Mouse (Mus musculus) neural tube, embryonic 15.5 days (tissue): ENCODE data around the gene 9030612E09Rik. TPM values are rescaled to one million over a fixed set of nuclear protein-coding genes. Genes with fewer than 3 reads are reported as not detected.

Source experiments
- ATAC-seq: fragments of 200-750 bp; cut with Nextera tagmentation; 2 replicates; pipeline ENCODE4 v1.8.0; 2017; ENCODE audit warnings: mild to moderate bottlenecking, moderate TSS enrichment, moderate library complexity; ENCODE audit not compliant: low FRiP score
- H3K27ac ChIP-seq: fragments of 300-500 bp; sonication (generic); replicated peaks from 2 replicates; pipeline ENCODE4 v1.5.1; 2015; ENCODE audit warnings: mild to moderate bottlenecking, inconsistent platforms
- H3K27me3 ChIP-seq: fragments of 300-500 bp; sonication (generic); replicated peaks from 2 replicates; pipeline ENCODE4 v1.6.1; 2015; ENCODE audit warnings: inconsistent platforms
- H3K36me3 ChIP-seq: fragments of 300-500 bp; sonication (generic); 2 replicates; pipeline ENCODE4 v1.6.1; 2015; ENCODE audit warnings: inconsistent platforms
- H3K4me1 ChIP-seq: fragments of 300-500 bp; sonication (generic); 2 replicates; pipeline ENCODE4 v1.6.1; 2015; ENCODE audit warnings: inconsistent platforms
- H3K4me2 ChIP-seq: fragments of 300-500 bp; sonication (generic); 2 replicates; pipeline ENCODE4 v1.6.1; 2015; ENCODE audit warnings: inconsistent platforms, mild to moderate bottlenecking, moderate library complexity
- H3K4me3 ChIP-seq: fragments of 300-500 bp; sonication (generic); replicated peaks from 2 replicates; pipeline ENCODE4 v1.5.1; 2015; ENCODE audit warnings: mild to moderate bottlenecking, inconsistent platforms
- H3K9ac ChIP-seq: fragments of 300-500 bp; sonication (generic); replicated peaks from 2 replicates; pipeline ENCODE4 v1.6.1; 2015; ENCODE audit warnings: mild to moderate bottlenecking, inconsistent platforms
- H3K9me3 ChIP-seq: fragments of 300-500 bp; sonication (generic); replicated peaks from 2 replicates; pipeline ENCODE4 v1.6.1; 2016; ENCODE audit warnings: inconsistent platforms
- WGBS: fragments of 180-500 bp; shearing (Covaris S2); methylation state at CpG from one replicate; pipeline ENCODE4 v1.1.7; 2015; ENCODE audit warnings: mixed read lengths; 5-methylcytosine and 5-hydroxymethylcytosine counted together
- polyA plus RNA-seq: library from polyadenylated mRNA; unstranded; fragments of >200 nt; fragmentation: Nextera tagmentation; extraction: Ambion mirVana; gene quantifications from 2 replicates; pipeline ENCODE4 v1.2.1, GENCODE M21; 2015

9030612E09Rik gene
- polyA plus RNA-seq, 1 experiment from 2014 or later: 1.5 TPM

DNA sequence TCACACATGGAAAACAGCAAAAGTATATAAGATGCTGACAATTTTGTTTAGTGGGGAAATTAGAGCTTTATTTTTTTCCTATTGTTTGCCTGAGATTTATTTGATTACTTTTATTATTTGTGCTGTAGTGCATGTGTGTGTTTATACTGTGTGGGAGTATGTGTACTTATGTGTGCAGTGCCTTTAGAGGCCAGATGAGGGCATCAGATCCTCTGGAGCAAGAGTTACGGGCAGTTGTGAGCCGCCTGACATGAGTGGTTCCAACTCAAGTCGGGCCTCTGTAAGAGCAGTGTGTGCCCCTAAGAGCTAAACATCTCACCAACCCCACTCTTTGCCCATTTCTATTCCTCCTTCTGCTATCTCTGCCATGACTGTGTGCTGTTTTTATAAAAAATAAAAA, 7.7 kb upstream of the 9030612E09Rik start:
- Histone ChIP-seq H3K4me3 (no peak overlapping the region), H3K36me3 (no peaks in the 10 kb centered on the region), H3K9me3 (no peaks in the 10 kb centered on the region), H3K9ac (no peak overlapping the region), H3K4me2 (no peak overlapping the region), H3K27ac (no peak overlapping the region), H3K4me1 (peaks cover 45% of the 10 kb centered on the region), H3K27me3 (no peaks in the 10 kb centered on the region)
- WGBS: 96% methylated on average over 3 of the region's 3 CpGs
- ATAC-seq: no peak

DNA sequence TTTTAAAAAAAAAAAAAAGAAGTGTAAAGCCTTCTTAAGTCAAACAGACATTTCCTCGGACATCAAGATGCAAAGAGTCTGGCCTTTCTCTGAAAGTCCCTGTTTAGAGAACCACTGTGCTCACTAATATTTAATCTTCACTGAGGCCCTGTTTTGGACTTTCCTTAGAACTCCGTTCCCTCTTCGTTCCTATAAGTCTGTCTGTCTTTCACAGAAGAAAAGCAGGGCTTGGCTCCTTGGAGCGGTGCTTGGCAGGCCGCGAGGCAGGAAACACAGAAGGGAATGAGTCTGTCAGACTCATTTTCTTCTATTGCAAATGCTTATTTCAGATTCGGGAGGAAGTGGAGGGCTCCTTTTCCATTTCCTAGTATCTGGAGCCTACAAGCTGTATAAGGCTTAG, 5.7 kb upstream of the 9030612E09Rik start:
- no peak overlapping the region for H3K4me3 ChIP-seq
- WGBS: 79% methylated on average over 7 of the region's 7 CpGs
- no peaks in the 10 kb centered on the region for H3K27me3 ChIP-seq
- no peak overlapping the region for H3K9ac ChIP-seq
- no peaks in the 10 kb centered on the region for H3K36me3 ChIP-seq
- no peak overlapping the region for H3K27ac ChIP-seq
- no peak for ATAC-seq
- no peaks in the 10 kb centered on the region for H3K9me3 ChIP-seq
- H3K4me2 ChIP-seq: no peak overlapping the region
- peaks cover 50% of the 10 kb centered on the region for H3K4me1 ChIP-seq

DNA sequence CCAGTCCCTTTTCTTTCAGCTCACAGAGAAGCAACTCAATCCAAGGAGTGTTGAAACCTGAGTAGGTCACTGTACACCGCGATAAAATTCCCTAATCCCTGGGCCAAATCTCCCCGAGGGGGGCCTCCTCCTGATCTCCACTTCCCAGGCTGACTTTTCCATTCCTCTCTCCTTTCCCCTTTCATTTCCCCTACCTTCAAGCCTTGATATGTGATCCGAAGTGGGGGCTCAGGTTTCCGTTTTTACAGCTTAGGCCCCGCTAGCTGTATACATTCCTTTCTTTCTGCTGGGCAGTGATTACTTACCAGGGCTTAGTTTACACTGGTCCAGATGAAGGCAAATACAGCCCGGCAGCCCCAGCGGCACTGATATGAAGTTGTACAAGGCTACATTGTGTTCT, 3.4 kb upstream of the 9030612E09Rik start:
- H3K9ac ChIP-seq: peak overlapping the region; percentile 29
- H3K4me1 ChIP-seq: peaks cover 62% of the 10 kb centered on the region
- no peaks in the 10 kb centered on the region for H3K36me3 ChIP-seq
- no peaks in the 10 kb centered on the region for H3K27me3 ChIP-seq
- 0 out of 2 replicates have a peak overlapping the region, but pooled peaks have one; percentile 30 for H3K27ac ChIP-seq
- 8% methylated on average over 8 of the region's 8 CpGs for WGBS
- H3K9me3 ChIP-seq: no peaks in the 10 kb centered on the region
- H3K4me2 ChIP-seq: peak overlapping the region; percentile 89
- peak overlapping the region; percentile 34 for H3K4me3 ChIP-seq
- no peak for ATAC-seq

DNA sequence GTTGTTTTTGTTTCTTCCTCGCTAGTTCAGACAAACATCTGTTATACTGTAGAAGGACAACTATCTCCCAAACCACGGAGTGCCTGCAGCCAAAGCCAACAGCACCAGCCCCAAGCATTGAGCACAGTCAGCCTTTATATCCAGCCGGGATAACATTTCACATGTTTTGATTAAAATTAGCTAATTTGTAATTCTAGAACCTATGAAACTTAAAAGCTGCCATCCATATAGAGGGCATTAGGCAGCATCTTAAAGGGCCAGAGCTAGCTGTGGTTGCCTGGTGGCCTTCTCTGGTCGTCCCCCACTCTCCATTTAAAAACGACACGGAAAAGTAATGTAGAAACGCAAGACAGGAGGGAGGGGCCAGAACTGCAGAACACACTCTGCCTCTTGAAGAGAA, 2.4 kb upstream of the 9030612E09Rik start:
- H3K36me3 ChIP-seq: no peaks in the 10 kb centered on the region
- ATAC-seq: no peak
- peak overlapping the region; percentile 90 for H3K4me3 ChIP-seq
- WGBS: 4% methylated on average over 7 of the region's 7 CpGs
- H3K4me1 ChIP-seq: peaks cover 62% of the 10 kb centered on the region
- peak overlapping the region; percentile 89 for H3K4me2 ChIP-seq
- H3K27me3 ChIP-seq: no peaks in the 10 kb centered on the region
- H3K9ac ChIP-seq: peak overlapping the region; percentile 98
- no peaks in the 10 kb centered on the region for H3K9me3 ChIP-seq
- no peak overlapping the region for H3K27ac ChIP-seq

DNA sequence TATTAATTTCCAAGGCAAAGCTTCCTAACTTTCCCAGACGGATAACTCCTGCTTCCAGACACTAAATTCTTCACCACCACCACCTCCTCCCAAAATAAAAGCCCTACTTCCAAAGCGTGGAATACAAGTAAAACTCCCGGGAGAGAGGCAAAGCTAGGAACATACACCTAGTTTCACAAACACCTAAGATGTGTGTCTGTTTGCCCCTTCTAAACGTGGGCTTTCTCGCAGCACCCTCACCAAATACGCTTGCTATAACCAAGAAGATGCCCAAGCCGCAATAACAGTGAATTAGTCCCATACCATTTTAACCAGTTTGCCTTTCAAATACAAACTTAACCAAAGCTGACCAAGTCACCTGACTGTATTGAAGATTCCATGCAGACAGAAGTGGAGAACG, 1.9 kb upstream of the 9030612E09Rik start:
- H3K9ac ChIP-seq: peak overlapping the region; percentile 98
- H3K4me3 ChIP-seq: peak overlapping the region; percentile 90
- WGBS: under 1% methylated on average over 8 of the region's 8 CpGs
- H3K4me2 ChIP-seq: peak overlapping the region; percentile 89
- no peak for ATAC-seq
- H3K27ac ChIP-seq: peak overlapping the region; percentile 98; the same call in 1 of the 2 replicates
- no peaks in the 10 kb centered on the region for H3K27me3 ChIP-seq
- no peaks in the 10 kb centered on the region for H3K9me3 ChIP-seq
- peaks cover 60% of the 10 kb centered on the region for H3K4me1 ChIP-seq
- H3K36me3 ChIP-seq: no peaks in the 10 kb centered on the region

DNA sequence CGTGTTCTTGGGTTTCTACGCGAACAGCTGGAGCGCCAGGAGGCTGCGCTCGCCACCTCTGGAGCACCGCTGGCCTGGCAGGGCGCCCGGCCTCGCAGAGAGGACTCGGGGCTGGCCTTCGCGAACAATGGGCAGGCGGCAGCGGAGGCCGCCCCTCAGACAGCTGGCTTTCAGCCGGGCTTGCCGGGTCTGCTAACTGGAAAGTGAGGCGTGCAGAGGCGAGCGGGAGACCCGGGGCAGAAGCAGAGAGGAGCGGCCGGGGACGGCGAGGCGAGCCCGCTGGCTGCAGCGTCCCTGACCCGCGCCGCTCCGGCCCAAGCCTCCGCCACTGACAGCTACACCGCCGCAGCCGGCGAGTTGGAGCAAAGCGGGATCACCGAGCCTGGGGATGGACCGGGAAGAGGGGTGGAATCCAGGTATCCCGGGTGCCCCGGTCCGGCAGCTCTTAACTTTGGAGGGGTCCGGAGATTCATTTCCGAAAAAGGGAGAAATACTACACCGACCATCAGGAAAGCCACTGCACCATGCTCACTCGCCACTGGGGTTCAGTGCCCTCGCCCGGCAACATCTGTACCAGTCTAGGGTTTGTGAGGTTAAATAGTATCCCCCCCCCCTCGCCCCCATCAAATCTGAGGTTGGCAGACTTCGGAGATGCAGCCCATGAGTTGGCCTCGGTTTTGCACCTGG, 1.2 kb upstream of the 9030612E09Rik start:
- peak overlapping the region; percentile 89 for H3K4me2 ChIP-seq
- WGBS: under 1% methylated on average over 53 of the region's 53 CpGs
- peak overlapping the region; percentile 98 for H3K9ac ChIP-seq
- peak overlapping the region; percentile 98 for H3K27ac ChIP-seq
- H3K9me3 ChIP-seq: no peaks in the 10 kb centered on the region
- no peaks in the 10 kb centered on the region for H3K36me3 ChIP-seq
- H3K27me3 ChIP-seq: no peaks in the 10 kb centered on the region
- H3K4me1 ChIP-seq: peaks cover 53% of the 10 kb centered on the region
- peak; percentile 29 for ATAC-seq
- peak overlapping the region; percentile 90 for H3K4me3 ChIP-seq

DNA sequence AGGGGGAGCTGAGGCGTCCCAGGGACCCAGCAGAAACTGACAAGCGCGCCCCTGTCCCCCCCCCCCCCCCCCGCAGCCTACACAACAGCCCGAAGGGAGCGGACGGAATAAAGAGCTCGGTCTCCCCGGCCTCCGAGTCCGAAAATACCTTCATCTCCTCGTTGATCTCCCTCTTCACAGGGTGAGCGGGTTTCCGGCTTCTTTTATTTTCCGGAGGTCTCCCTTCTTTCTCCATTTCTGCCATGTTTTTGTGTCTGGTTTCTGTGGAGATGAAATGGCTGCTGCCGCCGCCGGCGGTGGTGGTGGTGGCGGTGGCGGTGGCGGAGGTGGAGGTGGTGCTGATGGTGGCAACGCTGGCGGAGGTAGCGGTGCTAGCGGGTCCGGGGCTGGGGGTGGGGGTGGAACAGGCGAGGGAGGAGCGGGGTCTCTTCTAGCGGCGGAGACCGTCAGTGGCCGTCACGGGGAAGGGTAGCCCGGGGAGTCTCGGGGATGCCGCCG, 627 bp upstream of the 9030612E09Rik start:
- H3K4me3 ChIP-seq: peak overlapping the region; percentile 90
- no peaks in the 10 kb centered on the region for H3K9me3 ChIP-seq
- WGBS: under 1% methylated on average over 34 of the region's 38 CpGs
- H3K36me3 ChIP-seq: no peaks in the 10 kb centered on the region
- peak overlapping the region; percentile 98 for H3K27ac ChIP-seq
- H3K4me1 ChIP-seq: peaks cover 50% of the 10 kb centered on the region
- ATAC-seq: peak; percentile 66
- H3K4me2 ChIP-seq: peak overlapping the region; percentile 89
- peak overlapping the region; percentile 98 for H3K9ac ChIP-seq
- H3K27me3 ChIP-seq: no peaks in the 10 kb centered on the region

DNA sequence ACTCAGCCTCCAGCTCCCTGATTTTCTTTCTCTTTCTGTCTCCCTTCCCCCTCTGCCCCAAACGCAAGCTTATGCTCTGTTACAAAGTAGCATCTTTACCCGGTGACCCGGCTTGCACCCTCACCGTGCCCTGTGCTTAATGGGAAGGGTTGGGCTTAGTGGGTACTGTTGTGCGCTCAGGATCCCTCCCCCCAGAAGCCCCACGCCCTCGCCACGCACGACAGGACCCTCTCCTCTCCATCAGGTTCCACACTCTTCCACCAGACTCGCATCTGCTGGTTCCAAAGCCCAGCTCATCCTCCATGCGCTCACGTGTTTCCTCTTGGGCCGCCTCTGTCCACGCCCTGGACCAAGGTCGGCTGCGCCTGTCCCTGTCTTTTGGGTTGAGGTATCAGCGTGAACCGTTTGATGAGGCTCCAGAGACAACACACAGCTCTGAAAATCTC, 675 bp downstream of the 9030612E09Rik start:
- H3K27ac ChIP-seq: peak overlapping the region; percentile 98
- peak overlapping the region; percentile 89 for H3K4me2 ChIP-seq
- H3K36me3 ChIP-seq: no peaks in the 10 kb centered on the region
- H3K27me3 ChIP-seq: no peaks in the 10 kb centered on the region
- H3K4me1 ChIP-seq: peaks cover 40% of the 10 kb centered on the region
- no peaks in the 10 kb centered on the region for H3K9me3 ChIP-seq
- ATAC-seq: peak; percentile 39
- peak overlapping the region; percentile 90 for H3K4me3 ChIP-seq
- peak overlapping the region; percentile 98 for H3K9ac ChIP-seq
- WGBS: under 1% methylated on average over 18 of the region's 18 CpGs

DNA sequence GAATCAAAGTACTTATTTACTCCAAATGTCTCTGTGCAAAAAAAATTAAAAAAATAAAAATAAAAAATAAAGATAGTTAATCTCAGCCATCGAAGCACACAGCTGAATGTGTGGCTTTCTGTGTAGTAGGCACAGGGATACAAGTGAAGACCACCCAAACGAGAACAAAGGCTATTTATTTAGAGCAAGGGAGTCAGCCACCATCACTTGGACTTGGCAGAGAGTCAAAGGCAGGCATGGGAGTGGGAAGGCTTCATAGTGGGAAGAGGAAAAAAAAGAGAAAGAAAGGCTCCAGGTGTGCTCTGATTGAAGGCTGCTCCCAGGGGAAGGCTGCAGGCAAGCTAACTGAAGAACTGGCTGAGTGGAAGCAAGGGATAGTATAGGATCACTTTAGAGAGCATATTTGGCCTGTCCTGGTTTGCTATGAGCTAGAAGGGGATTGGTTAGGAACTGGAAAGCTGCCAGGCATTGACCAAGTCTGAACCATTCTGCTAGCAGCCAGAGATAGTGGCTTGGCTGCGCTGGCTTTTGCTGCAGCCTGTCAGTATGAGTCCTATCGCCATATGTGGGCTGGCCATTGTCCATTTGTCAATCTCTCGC, 5.9 kb downstream of the 9030612E09Rik start:
- WGBS: 33% methylated on average over 5 of the region's 5 CpGs
- Histone ChIP-seq H3K4me3 (no peak overlapping the region), H3K9me3 (no peaks in the 10 kb centered on the region), H3K27ac (peak overlapping the region; percentile 42; the same call in 1 of the 2 replicates), H3K36me3 (no peaks in the 10 kb centered on the region), H3K4me2 (no peak overlapping the region), H3K27me3 (0 out of 2 replicates have a peak, but pooled peaks cover 4% of the 10 kb centered on the region), H3K4me1 (peaks cover 15% of the 10 kb centered on the region), H3K9ac (no peak overlapping the region)
- peak; percentile 54 for ATAC-seq

DNA sequence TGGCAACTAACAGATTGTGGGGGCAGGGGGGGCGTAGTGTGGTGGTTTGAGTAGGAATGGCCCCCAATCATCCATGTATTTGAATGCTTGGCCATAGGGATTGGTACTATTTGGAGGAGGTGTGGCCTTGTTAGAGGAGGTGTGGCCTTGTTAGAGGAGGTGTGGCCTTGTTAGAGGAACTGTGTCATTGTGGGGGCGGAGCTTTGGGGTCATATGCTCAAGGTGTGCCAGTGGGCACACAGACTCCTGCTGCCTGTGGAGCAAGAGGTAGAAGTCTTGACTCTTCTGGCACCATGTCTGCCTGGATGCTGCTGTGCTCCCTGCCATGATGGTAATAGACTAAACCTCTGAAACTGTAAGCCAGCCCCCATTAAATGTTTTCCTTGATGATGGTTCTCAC, 25.7 kb downstream of the 9030612E09Rik start:
- H3K27me3 ChIP-seq: no peaks in the 10 kb centered on the region
- H3K4me3 ChIP-seq: no peak overlapping the region
- no peaks in the 10 kb centered on the region for H3K4me1 ChIP-seq
- no peaks in the 10 kb centered on the region for H3K9me3 ChIP-seq
- no peak overlapping the region for H3K27ac ChIP-seq
- H3K4me2 ChIP-seq: no peak overlapping the region
- no peak overlapping the region for H3K9ac ChIP-seq
- 90% methylated on average over 2 of the region's 2 CpGs for WGBS
- no peak for ATAC-seq
- no peaks in the 10 kb centered on the region for H3K36me3 ChIP-seq

DNA sequence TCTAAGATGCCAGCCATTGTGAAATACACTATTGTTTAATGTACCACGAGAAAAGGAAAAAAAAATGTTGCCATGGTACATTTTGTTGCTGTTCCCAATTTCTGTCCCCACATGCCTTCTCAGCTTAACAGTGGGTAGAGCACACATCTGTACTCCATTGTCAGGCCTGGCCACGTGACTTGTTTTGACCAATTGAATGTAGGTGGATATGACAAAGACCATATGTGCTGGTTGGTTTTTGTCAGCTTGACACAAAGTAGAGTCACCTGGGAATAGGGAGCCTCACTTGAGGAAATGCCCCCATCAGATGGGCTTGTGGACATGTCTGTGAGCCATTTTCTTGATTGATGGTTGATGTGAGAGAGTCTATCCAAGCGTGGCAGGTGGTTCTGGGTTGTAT, 29.4 kb downstream of the 9030612E09Rik start:
- Histone ChIP-seq H3K4me3 (no peak overlapping the region), H3K9me3 (no peaks in the 10 kb centered on the region; the same call in 1 of the 2 replicates), H3K9ac (no peak overlapping the region), H3K36me3 (no peaks in the 10 kb centered on the region), H3K27ac (no peak overlapping the region), H3K4me2 (no peak overlapping the region), H3K4me1 (no peaks in the 10 kb centered on the region), H3K27me3 (no peaks in the 10 kb centered on the region)
- 82% methylated on average over 3 of the region's 3 CpGs for WGBS
- no peak for ATAC-seq

DNA sequence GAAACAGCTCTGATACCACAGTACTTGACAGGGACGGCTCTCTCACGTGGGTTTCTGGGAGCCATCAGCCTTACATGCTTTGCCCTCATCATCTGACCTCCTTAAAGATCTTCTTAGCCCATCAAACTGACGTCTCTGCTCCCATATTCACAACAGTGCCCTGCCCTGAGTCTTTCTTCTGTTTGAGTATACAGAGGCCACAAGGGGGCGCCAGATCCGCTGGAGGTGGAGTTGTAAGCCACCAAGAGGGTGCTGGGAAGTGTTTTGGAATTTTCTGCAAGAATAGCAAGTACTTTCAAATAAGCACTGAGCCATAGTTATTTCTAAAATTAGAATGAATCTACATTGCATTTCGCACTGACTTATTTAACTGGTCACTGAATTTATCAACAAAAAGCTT, 37.4 kb downstream of the 9030612E09Rik start:
- H3K4me3 ChIP-seq: no peak overlapping the region
- no peaks in the 10 kb centered on the region for H3K27me3 ChIP-seq
- no peak overlapping the region for H3K27ac ChIP-seq
- no peak overlapping the region for H3K9ac ChIP-seq
- H3K9me3 ChIP-seq: no peaks in the 10 kb centered on the region; the same call in 1 of the 2 replicates
- H3K4me2 ChIP-seq: no peak overlapping the region
- H3K4me1 ChIP-seq: peaks cover 3% of the 10 kb centered on the region; the same call in 1 of the 2 replicates
- WGBS: 26% methylated on average over 6 of the region's 6 CpGs
- H3K36me3 ChIP-seq: no peaks in the 10 kb centered on the region
- ATAC-seq: no peak
